Mouse (Mus musculus): ENCODE results near the gene Klf5.

DNA sequence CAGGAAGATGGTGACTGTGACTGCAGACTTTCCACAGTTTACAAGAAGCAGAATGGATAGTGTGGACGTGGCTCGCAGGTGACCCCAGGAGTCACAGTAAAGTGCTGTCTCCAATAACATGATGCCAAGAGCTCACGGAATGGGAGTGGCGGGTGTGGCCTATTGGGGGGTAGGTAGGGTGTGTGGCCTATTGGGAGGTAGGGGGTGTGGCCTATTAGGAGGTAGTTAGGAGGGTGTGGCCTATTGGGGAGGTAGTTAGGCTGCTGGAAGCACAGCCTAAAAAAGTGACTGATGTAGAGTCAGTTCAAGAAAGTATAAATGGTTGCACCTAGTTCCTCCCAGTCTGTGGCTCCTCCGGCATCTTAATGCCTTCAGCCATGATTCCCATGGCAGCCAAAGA is 22.2 kb downstream of the Klf5 start:
- TF ChIP-seq CTCF (IDR thresholded peaks at IDR 0.05) (no peak), EP300 (IDR thresholded peaks at IDR 0.05) (no peak)
